Mouse (Mus musculus) monocyte, adult 2 months (primary cell): ENCODE measurements around the gene Khsrp.
A peak's percentile ranks its signal among the peaks of the same experiment; 100 is the strongest.
"Not testable (repeated sequence)": the region's sequence is repeated elsewhere in the genome, so short reads cannot be mapped to it uniquely, and the experiment has no call there.

Experiments used
- DNase-seq, 2 experiments: peaks; one replicate each; pipeline ENCODE4 v3.0.0; 2022; ENCODE audit warnings: low spot score in 2 of 2, low read depth in 1 of 2

Khsrp gene

DNA sequence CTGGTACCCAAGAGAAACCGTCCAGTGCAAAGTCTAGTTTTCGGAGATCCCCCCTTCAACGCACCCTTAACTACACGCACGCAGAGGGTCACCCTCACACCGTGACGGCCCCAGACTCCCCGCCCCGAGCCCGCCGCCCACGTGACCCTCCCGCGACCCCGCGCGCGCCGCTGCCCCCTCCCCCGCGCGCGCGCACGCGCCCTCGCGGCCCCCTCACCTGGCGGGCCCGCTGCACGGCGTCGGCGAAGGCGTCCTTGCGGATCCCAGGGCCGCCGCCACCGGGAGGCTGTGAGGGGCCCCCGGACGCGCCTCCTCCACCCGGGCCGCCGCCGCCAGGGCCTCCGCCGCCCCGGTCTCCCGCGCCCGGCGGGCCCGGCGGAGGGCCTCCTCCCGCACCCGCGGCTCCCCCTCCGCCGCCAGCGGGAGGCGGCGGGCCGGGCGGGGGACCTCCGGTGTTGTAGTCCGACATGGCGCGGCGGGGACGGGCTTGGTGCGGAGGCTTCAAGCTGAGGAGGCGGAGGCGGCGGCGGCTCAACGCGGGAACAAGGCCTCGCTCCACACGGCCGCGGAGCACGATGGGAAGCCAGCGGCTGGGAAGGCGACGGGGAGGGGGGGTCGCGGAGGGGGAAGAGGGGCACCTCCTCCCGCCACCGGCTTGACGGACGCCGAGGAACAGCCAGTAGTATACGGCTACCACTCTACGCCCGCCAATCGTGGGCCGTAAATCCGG, at the start of gene Khsrp:
TSS of gene Khsrp (minus strand) at position 592 of the 730 bp plus-strand sequence.
- no peak for DNase-seq

DNA sequence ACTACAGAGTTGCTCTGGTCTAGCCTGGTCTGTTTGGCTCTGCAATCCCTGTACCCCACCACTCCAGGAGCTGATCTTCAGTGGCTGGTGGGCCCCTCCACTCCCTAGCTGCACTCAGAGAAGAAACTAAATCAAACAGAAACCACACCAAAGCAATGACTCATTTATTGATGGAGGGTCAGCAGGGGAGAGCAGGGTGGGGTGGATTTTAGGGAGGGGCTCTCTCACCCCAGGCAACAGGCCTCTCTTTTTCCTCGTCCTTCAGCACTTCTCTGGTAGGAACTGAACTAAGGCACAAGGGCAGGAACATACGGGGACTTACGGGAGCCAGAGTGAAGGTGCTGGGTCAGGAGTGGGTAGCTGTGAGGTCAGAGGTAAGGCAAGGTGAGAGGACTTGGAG, 48.6 kb upstream of the Khsrp start:
- DNase-seq: no peak

DNA sequence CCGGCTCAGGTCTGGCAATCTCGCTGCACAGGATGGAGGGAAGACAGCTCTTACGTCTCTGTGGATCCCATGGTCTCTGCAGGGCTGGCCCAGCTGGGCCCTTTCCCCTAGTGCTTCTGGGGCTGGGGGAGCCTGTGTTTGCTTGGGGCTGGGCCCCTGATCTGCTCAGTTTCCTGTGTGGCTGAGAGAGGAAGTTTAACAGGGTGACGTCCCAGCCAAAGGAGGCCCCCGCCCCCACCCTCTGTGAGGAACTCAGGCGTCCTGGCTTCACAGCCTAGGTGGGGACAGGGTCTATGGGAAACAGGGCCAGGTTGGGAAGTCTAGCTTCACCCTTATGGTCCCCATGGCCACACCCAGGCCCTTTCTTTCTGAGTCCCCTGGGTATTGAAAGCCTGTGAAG, 47.0 kb upstream of the Khsrp start, which contains the start of gene Dennd1c:
TSS of gene Dennd1c (minus strand) at position 179 of the 400 bp plus-strand sequence.
- DNase-seq: peak in 1 of 2 experiments; percentile 65

DNA sequence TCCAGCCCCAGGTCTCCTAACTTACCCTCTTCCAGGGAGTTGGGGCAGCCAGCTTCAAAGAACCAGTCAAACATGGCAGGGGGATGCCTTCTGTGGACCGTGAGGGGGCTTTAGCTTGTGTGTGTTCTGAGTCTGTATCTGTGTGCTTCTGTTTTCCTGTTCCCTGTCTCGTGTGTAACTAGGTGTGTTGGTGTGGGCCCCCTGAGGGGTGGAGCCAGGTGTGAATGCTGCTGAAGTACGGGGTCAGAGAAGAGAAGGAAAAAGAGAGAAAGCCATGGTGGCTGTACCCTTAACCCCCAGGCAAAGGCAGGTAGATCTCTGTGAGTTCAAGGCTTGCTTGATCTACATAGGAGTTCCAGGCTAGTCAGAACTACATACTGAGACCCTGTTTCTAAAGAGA, 45.6 kb upstream of the Khsrp start:
- DNase-seq: no peak

DNA sequence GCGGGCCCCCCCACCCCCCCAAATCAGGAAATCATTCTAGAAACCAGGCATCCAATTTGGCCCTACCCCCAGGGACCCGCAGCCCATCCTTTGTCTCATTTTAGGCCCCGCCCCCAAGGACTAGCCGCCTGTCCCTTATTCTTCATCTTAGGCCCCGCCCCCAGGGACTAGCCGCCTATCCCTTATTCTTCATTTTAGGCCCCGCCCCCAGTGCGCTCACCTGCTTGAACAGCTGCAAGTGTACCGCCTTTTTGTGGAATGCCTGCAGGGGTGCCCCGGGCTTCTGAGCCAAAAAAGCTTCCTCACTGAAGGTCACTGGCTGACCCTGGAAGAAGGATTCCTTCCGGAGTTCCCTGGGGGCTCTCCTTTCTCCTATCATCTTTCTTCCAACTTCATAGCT, 39.4 kb upstream of the Khsrp start:
- no peak for DNase-seq

DNA sequence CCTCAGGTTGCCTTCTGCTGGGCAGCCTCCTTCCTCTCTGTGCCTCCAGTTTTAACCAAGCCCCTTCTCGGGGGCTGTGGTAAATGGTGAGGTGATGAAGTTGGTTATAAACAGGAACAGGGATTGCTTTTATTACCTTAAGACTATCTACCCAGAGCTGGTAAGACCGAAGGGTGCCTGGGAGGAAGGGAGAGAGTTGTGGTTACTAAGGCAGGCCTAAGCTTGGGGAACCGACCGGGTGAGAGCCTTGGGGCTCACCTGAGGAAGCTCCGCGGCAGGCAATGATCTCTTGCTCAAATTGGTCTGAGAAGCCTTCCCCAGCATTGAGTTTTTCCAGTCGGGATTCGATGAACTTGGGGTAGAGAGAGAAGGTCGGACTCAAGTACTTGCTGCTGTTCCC, 39.0 kb upstream of the Khsrp start:
- DNase-seq: no peak

DNA sequence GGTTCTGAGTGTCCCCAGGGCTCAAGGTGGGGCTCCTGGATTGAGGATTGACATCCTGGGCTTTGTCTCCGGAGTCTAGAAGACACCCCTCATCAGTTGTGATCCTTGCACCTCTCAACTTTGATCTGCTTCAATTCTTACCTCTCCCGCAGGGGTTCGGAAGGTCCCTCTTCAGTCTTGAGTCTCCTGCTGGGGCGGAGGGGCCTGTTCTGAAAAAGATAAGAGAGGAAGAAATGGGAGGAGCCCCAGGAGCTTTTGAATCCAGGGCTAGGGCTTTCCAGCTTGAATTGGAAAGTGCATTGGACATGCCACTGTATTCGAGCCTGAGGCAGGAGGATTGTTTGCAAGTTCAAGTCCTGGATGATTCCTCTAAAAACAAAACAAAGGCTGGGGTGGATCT, 35.6 kb upstream of the Khsrp start:
- DNase-seq: no peak

DNA sequence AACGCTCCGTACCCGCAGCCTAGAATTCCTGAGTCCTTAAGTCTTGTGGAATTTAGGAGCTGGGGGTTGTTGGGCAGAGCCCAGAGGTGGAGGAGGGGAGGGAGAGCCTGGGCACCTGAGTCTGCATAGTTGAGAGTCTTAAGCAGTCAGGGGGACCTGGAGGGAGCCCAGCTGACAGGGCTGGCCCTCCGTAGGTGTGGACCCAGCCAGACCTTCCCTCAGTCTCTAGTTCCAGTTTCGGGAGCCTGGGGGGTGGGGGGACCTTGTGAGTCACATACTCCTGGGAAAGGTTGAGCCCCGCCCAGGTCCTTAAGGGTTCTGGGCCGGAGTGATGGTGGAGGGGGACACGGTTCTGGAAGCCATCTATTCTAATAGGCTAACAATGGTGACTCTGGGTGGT, 31.7 kb upstream of the Khsrp start:
- DNase-seq: no peak

DNA sequence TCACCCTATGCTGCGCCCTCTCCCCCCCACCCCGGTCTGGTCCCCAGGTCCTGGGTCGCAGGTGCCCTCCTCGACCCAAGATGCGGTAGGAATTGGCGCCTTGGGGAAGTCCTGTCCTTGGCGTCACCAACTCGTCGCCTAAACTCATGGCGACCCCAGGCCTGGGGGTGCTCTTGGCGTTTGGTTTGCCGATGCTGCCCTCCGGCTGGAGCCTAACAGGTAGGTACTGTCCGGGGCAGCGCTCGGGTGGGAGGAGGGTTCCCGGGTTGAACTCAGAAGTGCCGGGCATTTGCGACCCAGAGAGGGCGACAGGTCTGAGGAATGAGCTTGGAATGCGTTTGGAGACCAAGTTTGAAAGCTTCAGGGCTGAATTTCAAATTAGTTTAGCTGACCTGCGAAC, 31.2 kb upstream of the Khsrp start:
- no peak for DNase-seq

DNA sequence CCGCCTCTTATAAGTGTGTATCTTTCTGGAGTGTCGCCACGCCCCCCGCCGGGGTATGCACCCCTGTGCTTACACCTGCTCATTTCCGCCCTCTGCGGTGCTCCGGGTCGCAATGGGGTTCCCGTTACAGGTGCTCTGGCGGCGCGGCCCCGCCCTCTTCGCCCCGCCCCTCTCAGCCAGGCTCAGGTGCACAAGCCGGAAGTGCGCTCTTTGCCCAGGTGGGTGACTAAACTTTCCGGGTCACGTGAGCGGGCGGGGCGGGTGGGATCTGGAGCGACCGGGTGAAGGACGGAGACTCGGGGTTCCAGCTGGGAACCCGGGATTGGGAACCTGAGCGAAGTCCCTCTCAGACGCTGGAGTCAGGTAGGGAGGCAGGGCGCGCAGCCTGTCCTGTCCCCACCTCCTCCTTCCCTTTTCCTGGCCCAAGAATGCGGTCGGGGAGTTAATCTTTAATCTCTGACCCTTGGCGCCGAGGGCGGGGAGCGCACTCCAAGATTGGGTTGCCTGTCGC, 30.7 kb upstream of the Khsrp start:
- no peak for DNase-seq

DNA sequence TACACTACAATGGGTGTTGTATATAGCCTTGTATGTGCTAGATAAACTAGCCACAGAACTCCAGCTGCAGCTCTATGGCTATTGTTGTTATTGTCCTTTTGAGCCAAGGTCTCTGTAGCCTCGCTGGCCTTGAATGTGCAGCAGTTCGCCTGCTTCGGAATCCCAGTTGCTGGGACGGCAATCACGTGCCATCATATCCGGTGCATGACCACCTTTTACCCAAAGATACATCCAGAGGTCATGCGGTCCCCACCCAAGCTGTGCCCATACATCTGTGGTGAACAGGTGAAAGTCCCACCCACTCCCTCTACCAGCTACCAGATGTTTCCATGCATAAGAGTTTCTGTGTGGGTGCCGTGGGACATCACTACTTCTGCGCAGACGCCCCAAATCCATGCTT, 29.7 kb upstream of the Khsrp start:
- DNase-seq: no peak

DNA sequence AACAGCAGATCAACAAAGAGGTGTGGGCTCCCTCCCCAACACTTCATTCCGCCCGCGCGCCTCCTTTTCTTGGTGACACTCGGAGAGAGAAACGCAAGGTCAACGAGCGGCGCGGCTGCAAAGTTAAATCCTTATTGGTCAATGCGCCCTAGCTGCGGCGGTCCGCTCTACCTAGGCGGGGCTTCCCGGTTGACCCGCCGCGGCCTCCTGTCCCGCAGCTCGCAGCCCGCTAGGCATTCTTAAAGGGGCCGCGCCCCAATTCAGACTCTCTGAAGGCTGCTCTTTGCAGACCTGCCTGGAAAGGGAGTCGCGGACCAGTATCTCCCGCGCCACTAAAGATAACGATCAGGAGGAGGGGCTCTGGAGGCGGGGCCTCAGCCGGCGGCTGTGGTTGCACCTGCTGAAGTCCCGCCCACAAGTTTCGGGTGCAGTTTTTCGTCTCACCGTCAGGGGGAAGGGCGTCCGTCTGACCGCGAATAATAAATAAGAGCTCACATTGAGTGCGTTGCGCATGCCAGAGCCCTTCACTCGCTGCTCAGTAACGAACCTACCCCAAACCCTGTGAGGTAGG, 29.0 kb upstream of the Khsrp start:
- peak; percentile 86 to 93 for DNase-seq

DNA sequence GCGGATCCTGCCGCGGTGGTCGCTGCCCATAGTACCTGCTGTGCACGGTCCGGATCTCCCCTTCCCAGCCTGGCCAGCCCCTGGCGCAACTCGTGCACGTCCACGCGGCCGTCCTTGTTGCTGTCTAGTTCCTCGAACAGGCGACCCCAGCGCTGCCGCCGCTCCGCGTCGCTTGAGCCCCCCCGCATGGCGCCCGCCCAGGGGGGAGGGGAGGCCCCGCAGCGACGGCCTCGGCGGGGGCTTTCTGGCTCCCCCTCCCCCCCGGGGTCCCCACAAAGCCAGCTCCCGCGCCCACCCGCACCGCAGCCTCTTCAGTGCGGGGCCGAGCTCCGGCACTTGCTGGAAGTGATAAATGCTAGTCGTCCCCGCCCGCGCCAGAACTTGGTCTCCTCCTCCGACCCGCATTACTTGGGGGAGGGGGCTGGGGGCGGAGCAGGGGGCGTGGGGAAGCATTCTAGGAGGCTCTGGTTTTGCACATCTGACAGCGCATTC, 28.2 kb upstream of the Khsrp start, which contains the start of gene Slc25a23:
TSS of gene Slc25a23 (minus strand) at position 378 of the 492 bp plus-strand sequence.
- DNase-seq: no peak

DNA sequence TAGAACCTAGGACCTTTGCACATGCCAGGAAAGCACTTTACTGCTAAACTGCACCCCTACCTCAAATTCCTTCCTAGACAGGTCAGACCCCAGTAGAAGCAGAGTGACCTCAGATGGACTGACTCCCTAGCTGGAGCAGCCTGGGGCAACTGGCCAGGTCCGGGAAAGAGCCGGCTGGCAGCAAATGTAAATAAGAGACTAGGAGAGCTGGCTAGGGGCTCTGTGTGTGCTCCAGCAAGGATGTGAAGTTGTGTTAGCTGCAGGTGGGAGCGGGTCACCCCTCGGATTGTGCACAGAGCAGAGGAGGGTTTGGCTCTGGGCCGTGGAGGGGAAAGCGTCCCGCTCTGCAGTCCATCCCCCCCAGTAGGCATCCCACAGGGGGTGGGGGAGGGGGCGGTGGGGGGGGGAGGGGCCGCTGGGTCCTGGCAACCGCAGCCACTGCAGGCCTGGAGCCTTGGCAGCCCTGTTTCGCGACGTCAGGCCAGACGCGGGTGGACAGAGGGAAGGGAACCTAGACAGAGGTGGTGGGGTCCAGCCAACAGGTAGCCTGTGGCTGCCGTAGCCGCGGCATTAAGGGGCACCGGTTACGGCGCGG, 27.7 kb upstream of the Khsrp start, which contains the start of gene Crb3:
TSS of gene Crb3 (plus strand) at position 215 of the 595 bp plus-strand sequence.
- no peak for DNase-seq

DNA sequence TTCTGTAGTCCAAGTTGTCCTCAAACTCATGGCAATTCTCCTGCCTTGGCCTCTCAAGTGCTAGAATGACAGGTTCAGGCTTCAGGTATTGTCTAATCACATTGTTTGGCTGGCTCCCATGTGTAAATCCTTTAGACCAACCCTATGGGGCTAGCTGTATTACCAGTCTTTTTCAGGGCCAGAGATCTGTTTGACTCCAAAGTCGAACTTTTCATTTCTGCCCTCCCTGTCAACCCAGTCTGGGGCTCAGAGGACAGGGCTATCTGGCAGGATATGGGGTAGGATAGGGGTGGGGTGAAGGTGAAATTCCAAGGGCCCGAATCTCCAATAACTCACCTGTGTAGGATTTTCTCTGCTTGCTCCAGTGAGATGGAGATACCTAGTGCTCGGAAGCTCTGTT, 24.9 kb upstream of the Khsrp start:
- no peak for DNase-seq

DNA sequence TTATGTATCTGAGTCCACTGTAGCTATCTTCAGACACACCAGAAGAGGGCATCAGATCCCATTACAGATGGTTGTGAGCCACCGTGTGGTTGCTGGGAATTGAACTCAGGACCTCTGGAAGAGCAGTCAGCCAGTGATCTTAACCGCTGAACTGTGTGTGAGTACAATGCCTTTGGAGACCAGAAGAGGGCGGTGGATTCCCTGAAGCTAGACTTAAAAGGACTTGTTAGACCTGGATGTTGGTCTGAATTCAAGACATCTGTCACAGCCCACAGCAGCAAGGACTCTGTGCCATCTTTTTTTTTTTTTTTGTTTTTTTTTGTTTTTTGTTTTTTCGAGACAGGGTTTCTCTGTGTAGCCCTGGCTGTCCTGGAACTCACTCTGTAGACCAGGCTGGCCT, 20.4 kb upstream of the Khsrp start:
- DNase-seq: not testable (repeated sequence)

DNA sequence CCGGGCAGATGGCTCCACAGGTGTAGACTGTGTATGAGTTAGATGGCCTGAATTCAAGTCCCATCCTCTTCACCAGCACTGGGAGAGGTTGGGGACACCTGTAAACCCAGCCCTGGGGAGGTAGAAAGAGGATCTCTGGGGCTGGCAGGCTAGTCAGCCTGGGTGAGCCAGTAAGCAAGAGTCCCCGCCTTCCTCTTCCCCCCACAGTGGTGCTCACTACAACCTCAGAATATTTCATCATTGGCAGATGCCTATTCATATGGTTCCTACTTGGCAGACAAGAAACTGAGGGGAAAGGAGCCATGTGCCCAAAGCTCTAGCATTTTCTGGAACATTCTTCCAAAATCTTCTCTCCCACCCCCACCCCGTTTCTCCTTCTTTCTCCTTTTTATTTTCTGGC, 17.5 kb upstream of the Khsrp start:
- no peak for DNase-seq

DNA sequence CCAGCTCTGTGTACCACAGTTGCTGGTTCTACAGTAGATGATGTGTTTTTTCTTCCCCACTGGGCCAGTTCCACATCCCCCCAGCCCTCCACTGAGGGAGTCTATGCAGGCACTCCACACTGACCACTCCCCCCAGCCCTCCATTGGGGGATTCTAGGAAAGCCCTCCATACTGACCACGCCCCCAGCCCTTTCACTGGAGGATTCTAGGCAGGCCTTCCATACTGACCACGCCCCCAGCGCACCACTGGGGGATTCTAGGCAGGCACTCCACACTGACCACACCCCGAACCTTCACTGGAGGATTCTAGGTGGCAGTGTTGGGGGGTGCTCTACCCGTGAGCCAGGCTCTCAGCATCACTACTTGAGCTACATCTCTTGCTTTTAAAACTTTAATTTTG, 16.1 kb upstream of the Khsrp start:
- DNase-seq: no peak

DNA sequence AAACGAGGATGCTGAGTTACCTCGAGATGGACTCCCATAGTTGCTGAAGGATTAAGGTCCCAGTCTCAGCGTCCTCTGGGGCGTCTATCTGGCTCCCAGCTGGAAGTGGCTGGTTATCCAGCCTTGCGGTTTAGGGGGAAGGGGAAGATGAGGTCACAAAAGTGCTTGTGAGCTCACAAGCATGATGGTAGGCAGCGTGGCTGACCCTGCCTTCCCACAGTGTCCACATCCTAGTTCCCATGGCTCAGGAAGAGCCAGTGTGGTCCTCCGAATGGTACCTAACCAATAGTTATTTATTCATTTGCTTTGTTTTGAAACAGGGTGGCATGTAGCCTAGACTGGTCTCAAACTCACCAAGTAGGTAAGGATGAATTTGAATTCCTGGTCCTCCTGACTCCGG, 10.2 kb upstream of the Khsrp start, which contains the start of gene Slc25a41:
TSS of gene Slc25a41 (minus strand) at position 101 of the 400 bp plus-strand sequence.
- no peak for DNase-seq

DNA sequence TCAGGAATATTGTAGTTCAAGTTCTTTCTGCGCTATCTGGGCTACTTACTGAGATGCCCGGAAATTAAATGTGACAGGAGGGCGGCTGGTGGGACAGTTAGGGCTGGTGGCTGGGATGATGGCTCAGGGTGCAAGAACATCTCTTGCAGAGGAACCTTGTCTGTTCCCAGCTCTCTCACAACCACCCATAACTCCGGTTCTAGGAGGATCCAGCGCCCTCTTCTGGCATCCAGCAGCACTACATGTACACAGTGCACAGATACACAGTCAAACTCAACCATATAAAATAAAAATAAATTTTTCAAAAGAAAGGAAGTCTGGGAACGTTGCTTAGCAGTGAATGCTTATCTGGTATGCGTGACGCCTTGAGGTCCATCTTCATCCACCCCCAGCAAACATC, 7.7 kb upstream of the Khsrp start:
- DNase-seq: no peak

DNA sequence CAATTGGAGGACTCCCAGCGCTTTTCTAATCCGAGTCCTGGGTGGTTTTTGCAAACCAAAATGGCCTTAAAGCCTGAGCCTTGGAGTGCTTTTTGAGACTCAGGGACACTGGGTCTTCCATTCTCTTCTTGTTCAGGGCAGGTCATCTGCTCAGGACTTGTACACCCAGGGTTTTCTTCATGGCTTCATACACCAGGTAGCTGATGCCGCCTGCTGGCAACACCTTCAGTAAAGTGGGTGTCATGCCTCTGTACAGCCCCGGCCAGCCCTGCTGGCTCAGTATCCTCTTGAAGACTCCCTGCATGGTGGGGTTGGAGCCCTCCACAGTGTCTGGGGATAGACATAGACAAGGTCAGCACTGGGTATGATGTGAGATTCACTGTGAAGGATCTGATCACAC, 1.5 kb upstream of the Khsrp start:
- DNase-seq: no peak
